Mouse (Mus musculus) stomach, postnatal 0 days (tissue): ENCODE data around the gene Kank1. TPM values are rescaled to one million over a fixed set of nuclear protein-coding genes. Genes with fewer than 3 reads are reported as not detected.

Experiments
- ATAC-seq: fragments of 200-750 bp; cut with Nextera tagmentation; 2 replicates; pipeline ENCODE4 v1.8.0; 2017; ENCODE audit not compliant: low FRiP score, low TSS enrichment
- DNase-seq: peaks from one replicate; pipeline ENCODE4 v3.0.0-alpha.2; 2016; ENCODE audit warnings: low spot score
- H3K27ac ChIP-seq: fragments of 300-500 bp; sonication (generic); replicated peaks from 2 replicates; pipeline ENCODE4 v1.5.1; 2014; ENCODE audit warnings: mild to moderate bottlenecking, control low read depth
- H3K27me3 ChIP-seq: fragments of 300-500 bp; sonication (generic); 2 replicates; pipeline ENCODE4 v1.6.1; 2014; ENCODE audit warnings: low read length; ENCODE audit not compliant: control insufficient read depth, insufficient read depth
- H3K36me3 ChIP-seq: fragments of 300-500 bp; sonication (generic); 2 replicates; pipeline ENCODE4 v1.6.1; 2014; ENCODE audit warnings: low read length, mixed read lengths; ENCODE audit not compliant: control insufficient read depth, insufficient read depth
- H3K4me1 ChIP-seq: fragments of 300-500 bp; sonication (generic); replicated peaks from 2 replicates; pipeline ENCODE4 v1.6.1; 2014; ENCODE audit warnings: antibody characterized with exemption; ENCODE audit not compliant: control insufficient read depth, insufficient read depth
- H3K4me2 ChIP-seq: fragments of 300-500 bp; sonication (generic); replicated peaks from 2 replicates; pipeline ENCODE4 v1.6.1; 2014; ENCODE audit warnings: low read depth, mild to moderate bottlenecking, control low read depth, moderate library complexity
- H3K4me3 ChIP-seq: fragments of 300-500 bp; sonication (generic); 2 replicates; pipeline ENCODE4 v1.5.1; 2014; ENCODE audit warnings: low read depth, low read length, control low read depth
- H3K9ac ChIP-seq: fragments of 300-500 bp; sonication (generic); 2 replicates; pipeline ENCODE4 v1.6.1; 2014; ENCODE audit warnings: mild to moderate bottlenecking, low read length, control low read depth, mixed read lengths
- H3K9me3 ChIP-seq: fragments of 300-500 bp; sonication (generic); 2 replicates; pipeline ENCODE4 v1.6.1; 2016; ENCODE audit warnings: low read length; ENCODE audit not compliant: control insufficient read depth
- CTCF ChIP-seq: IDR thresholded peaks from 2 replicates; pipeline ENCODE4 v1.5.1; 2016; ENCODE audit warnings: antibody characterized with exemption, low read depth, mild to moderate bottlenecking, moderate library complexity
- EP300 ChIP-seq: optimal IDR thresholded peaks from 2 replicates; pipeline ENCODE3; 2016; ENCODE audit warnings: antibody characterized with exemption
- WGBS: fragments of 180-500 bp; shearing (Covaris S2); extraction: QIAGEN DNeasy Blood & Tissue Kit; methylation state at CpG from one replicate; pipeline ENCODE4 v1.1.7; 2014; 5-methylcytosine and 5-hydroxymethylcytosine counted together
- polyA plus RNA-seq: library from polyadenylated mRNA; unstranded; fragments of >200 nt; fragmentation: Nextera tagmentation; extraction: Ambion mirVana; gene quantifications from 2 replicates; pipeline ENCODE4 v1.2.1, GENCODE M21; 2015

The Kank1 gene
- polyA plus RNA-seq, 1 experiment from 2014 or later, result 24.5 TPM

- H3K4me3 ChIP-seq, result no peak overlapping the region
- ATAC-seq, result no peak
- 73% methylated on average over 6 of the region's 6 CpGs for WGBS
- TF ChIP-seq EP300, result no peak
- H3K4me1 ChIP-seq, result no peaks in the 10 kb centered on the region
- H3K9me3 ChIP-seq, result no peaks in the 10 kb centered on the region
- H3K9ac ChIP-seq, result no peak overlapping the region
- H3K27ac ChIP-seq, result no peak overlapping the region
- no peaks in the 10 kb centered on the region for H3K27me3 ChIP-seq
- DNase-seq, result no peak
- H3K4me2 ChIP-seq, result no peak overlapping the region
- H3K36me3 ChIP-seq, result no peaks in the 10 kb centered on the region
These were observed 21.5 kb downstream of the Kank1 start for GRCm38 (mm10) chr19:25258321-25258720.

- Histone ChIP-seq H3K9me3 (no peaks in the 10 kb centered on the region), H3K4me3 (no peak overlapping the region), H3K4me2 (no peak overlapping the region), H3K9ac (no peak overlapping the region), H3K27ac (peak overlapping the region; percentile 56; the same call in 1 of the 2 replicates), H3K27me3 (no peaks in the 10 kb centered on the region), H3K4me1 (no peaks in the 10 kb centered on the region), H3K36me3 (no peaks in the 10 kb centered on the region)
- ATAC-seq (no peak), DNase-seq (no peak)
- TF ChIP-seq CTCF, result no peak
- 47% methylated on average over 9 of the region's 9 CpGs for WGBS
These were observed 29.4 kb downstream of the Kank1 start for GRCm38 (mm10) chr19:25266181-25266580.

- 17% methylated on average over 6 of the region's 6 CpGs for WGBS
- ATAC-seq, result peak; percentile 32; the same call in 1 of the 2 replicates
- Histone ChIP-seq H3K9ac (no peak overlapping the region), H3K4me3 (no peak overlapping the region), H3K27me3 (no peaks in the 10 kb centered on the region), H3K27ac (peak overlapping the region; percentile 61), H3K4me2 (no peak overlapping the region), H3K36me3 (no peaks in the 10 kb centered on the region), H3K4me1 (no peaks in the 10 kb centered on the region), H3K9me3 (no peaks in the 10 kb centered on the region)
- DNase-seq, result peak; percentile 35
- TF ChIP-seq CTCF, result no peak
- no peak for TF ChIP-seq EP300
These were observed 30.5 kb downstream of the Kank1 start for GRCm38 (mm10) chr19:25267247-25267646.

- Histone ChIP-seq H3K27me3 (no peaks in the 10 kb centered on the region), H3K9ac (no peak overlapping the region), H3K27ac (0 out of 2 replicates have a peak overlapping the region, but pooled peaks have one; percentile 13), H3K4me1 (no peaks in the 10 kb centered on the region), H3K4me2 (no peak overlapping the region), H3K9me3 (no peaks in the 10 kb centered on the region), H3K4me3 (no peak overlapping the region), H3K36me3 (no peaks in the 10 kb centered on the region)
- no peak for DNase-seq
- ATAC-seq, result no peak
- TF ChIP-seq CTCF (no peak), EP300 (no peak)
- WGBS, result 75% methylated on average over 6 of the region's 6 CpGs
These were observed 31.8 kb downstream of the Kank1 start for GRCm38 (mm10) chr19:25268532-25268931.

- H3K4me2 ChIP-seq, result no peak overlapping the region
- no peak overlapping the region for H3K4me3 ChIP-seq
- no peaks in the 10 kb centered on the region for H3K4me1 ChIP-seq
These were observed 34.8 kb downstream of the Kank1 start for GRCm38 (mm10) chr19:25271591-25271990.

GRCm38 (mm10) chr19:25273179-25273578 lies 36.4 kb downstream of the Kank1 start:
- TF ChIP-seq EP300 (no peak), CTCF (no peak)
- ATAC-seq, result no peak

More at GRCm38 (mm10) chr19:25271591-25271990, 34.8 kb downstream of the Kank1 start:
- Histone ChIP-seq H3K27ac (peak overlapping the region; percentile 24; the same call in 1 of the 2 replicates), H3K36me3 (no peaks in the 10 kb centered on the region), H3K9ac (no peak overlapping the region), H3K9me3 (no peaks in the 10 kb centered on the region), H3K27me3 (no peaks in the 10 kb centered on the region)
- DNase-seq, result no peak
- TF ChIP-seq CTCF, result no peak
- no peak for TF ChIP-seq EP300
- no peak for ATAC-seq
- 46% methylated on average over 9 of the region's 9 CpGs for WGBS

More at GRCm38 (mm10) chr19:25273179-25273578, 36.4 kb downstream of the Kank1 start:
- Histone ChIP-seq H3K9ac (no peak overlapping the region), H3K27me3 (no peaks in the 10 kb centered on the region), H3K4me1 (no peaks in the 10 kb centered on the region), H3K4me3 (no peak overlapping the region), H3K9me3 (no peaks in the 10 kb centered on the region), H3K27ac (no peak overlapping the region), H3K36me3 (no peaks in the 10 kb centered on the region), H3K4me2 (no peak overlapping the region)
- DNase-seq, result no peak
